Mouse (Mus musculus) lung, adult 2 months (tissue): Measurements from ENCODE around the gene Krt14. TPM values are rescaled to one million over a fixed set of nuclear protein-coding genes. Genes with fewer than 3 reads are reported as not detected.

Source experiments
- DNase-seq: peaks from one replicate; pipeline ENCODE4 v3.0.0; 2022
- H3K4me1 ChIP-seq: fragments of 200-500 bp; 2 replicates; pipeline ENCODE4 v1.6.1; 2011; ENCODE audit warnings: low read length; ENCODE audit not compliant: control insufficient read depth, insufficient read depth
- H3K4me3 ChIP-seq: fragments of 200-500 bp; replicated peaks from 2 replicates; pipeline ENCODE3; 2011; ENCODE audit warnings: low read depth, mild to moderate bottlenecking, control low read depth, low read length; ENCODE audit errors: extremely low read depth
- CTCF ChIP-seq: fragments of 200-500 bp; IDR thresholded peaks from 2 replicates; pipeline ENCODE4 v1.5.1; 2011; ENCODE audit warnings: mild to moderate bottlenecking, low read length, control low read depth; ENCODE audit not compliant: insufficient read depth
- POLR2A ChIP-seq: fragments of 200-500 bp; IDR thresholded peaks from 2 replicates; pipeline ENCODE4 v1.6.1; 2011; ENCODE audit warnings: low read depth, mild to moderate bottlenecking, control low read depth, low read length, borderline replicate concordance; ENCODE audit errors: extremely low read depth
- WGBS: fragments of 180-500 bp; shearing (Covaris S2); methylation state at CpG from one replicate; pipeline ENCODE4 v1.1.7; 2018; 5-methylcytosine and 5-hydroxymethylcytosine counted together
- polyA plus RNA-seq: library from polyadenylated mRNA; depleted of rRNA; stranded (reverse); fragments of >200 nt; gene quantifications from 2 replicates; pipeline ENCODE4 v1.2.3, GENCODE M21; 2012; rRNA removed

Gene Krt14
- polyA plus RNA-seq, 1 experiment, result 51.5 TPM

GRCm38 (mm10) chr11:100168765-100169762 is 38.3 kb downstream of the Krt14 start:
- no peak for TF ChIP-seq POLR2A
- peak; percentile 90 for TF ChIP-seq CTCF
- Histone ChIP-seq H3K4me1 (no peaks in the 10 kb centered on the region; the same call in 1 of the 2 replicates), H3K4me3 (no peak overlapping the region)
- 27% methylated on average over 14 of the region's 14 CpGs for WGBS
- peak; percentile 79 for DNase-seq

GRCm38 (mm10) chr11:100168071-100168470 is 39.3 kb downstream of the Krt14 start:
- no peaks in the 10 kb centered on the region; the same call in 1 of the 2 replicates for H3K4me1 ChIP-seq
- no peak overlapping the region for H3K4me3 ChIP-seq
- WGBS, result 47% methylated on average over 8 of the region's 8 CpGs
- DNase-seq, result peak; percentile 53
- TF ChIP-seq CTCF, result no peak
- no peak for TF ChIP-seq POLR2A

GRCm38 (mm10) chr11:100164392-100164791 is 43.0 kb downstream of the Krt14 start:
- no peak for DNase-seq
- H3K4me3 ChIP-seq, result no peak overlapping the region
- no peak for TF ChIP-seq CTCF
- no peak for TF ChIP-seq POLR2A
- WGBS, result 37% methylated on average over 7 of the region's 7 CpGs
- H3K4me1 ChIP-seq, result no peaks in the 10 kb centered on the region; the same call in 1 of the 2 replicates

GRCm38 (mm10) chr11:100157908-100158477 is 49.4 kb downstream of the Krt14 start:
- DNase-seq, result no peak
- Histone ChIP-seq H3K4me1 (no peaks in the 10 kb centered on the region), H3K4me3 (no peak overlapping the region)
- 60% methylated on average over 6 of the region's 6 CpGs for WGBS
- TF ChIP-seq POLR2A (no peak), CTCF (no peak)

- no peak overlapping the region for H3K4me3 ChIP-seq
- WGBS, result 58% methylated on average over 3 of the region's 3 CpGs
- no peaks in the 10 kb centered on the region for H3K4me1 ChIP-seq
- DNase-seq, result no peak
- TF ChIP-seq POLR2A, result no peak
These were observed 50.0 kb downstream of the Krt14 start for GRCm38 (mm10) chr11:100157331-100157730.

GRCm38 (mm10) chr11:100155497-100156255 is 51.7 kb downstream of the Krt14 start:
- no peak for TF ChIP-seq POLR2A
- TF ChIP-seq CTCF, result no peak
- H3K4me3 ChIP-seq, result no peak overlapping the region
- no peak for DNase-seq
- WGBS, result 40% methylated on average over 8 of the region's 8 CpGs
- no peaks in the 10 kb centered on the region for H3K4me1 ChIP-seq

Other genes with a start within 250 kb of the Krt14 start
- not detected in 2 replicates for gene Krtap29-1, start 228.5 kb downstream of the Krt14 start, polyA plus RNA-seq
- not detected in 2 replicates for gene Krtap16-1, start 221.0 kb downstream of the Krt14 start, polyA plus RNA-seq
- gene Krtap17-1, start 213.6 kb downstream of the Krt14 start, polyA plus RNA-seq, result 5.5 and 8.8 TPM in 2 replicates
- not detected in 2 replicates for gene Krt33a, start 191.3 kb downstream of the Krt14 start, polyA plus RNA-seq
- gene Krt33b, start 177.7 kb downstream of the Krt14 start, polyA plus RNA-seq, result not detected in 2 replicates
- 0.07 TPM in 1 of 2 replicates, not detected in the other for gene Krt34, start 166.0 kb downstream of the Krt14 start, polyA plus RNA-seq
- gene Krt31, start 157.0 kb downstream of the Krt14 start, polyA plus RNA-seq, result 0.14 TPM in 1 of 2 replicates, not detected in the other
- 26.6 TPM in 1 of 2 replicates, not detected in the other for gene Krt32, start 119.3 kb downstream of the Krt14 start, polyA plus RNA-seq
- 0.22 TPM in 1 of 2 replicates, not detected in the other for gene Krt35, start 111.3 kb downstream of the Krt14 start, polyA plus RNA-seq
- gene Krt36, start 101.9 kb downstream of the Krt14 start, polyA plus RNA-seq, result 0.25 and 0.50 TPM in 2 replicates
- 0.25 and 1,946 TPM in 2 replicates for gene Krt13, start 86.0 kb downstream of the Krt14 start, polyA plus RNA-seq
- gene Krt15, start 71.6 kb downstream of the Krt14 start, polyA plus RNA-seq, result 2.1 and 62.5 TPM in 2 replicates
- 275 and 280 TPM in 2 replicates for gene Krt19, start 58.9 kb downstream of the Krt14 start, polyA plus RNA-seq
- not detected in 2 replicates for gene Krt9, start 14.3 kb downstream of the Krt14 start, polyA plus RNA-seq
- gene Krt16, start 41.4 kb upstream of the Krt14 start, polyA plus RNA-seq, result 0.58 TPM in 1 of 2 replicates, not detected in the other
- 0.38 and 0.65 TPM in 2 replicates for gene Krt17, start 53.5 kb upstream of the Krt14 start, polyA plus RNA-seq
- gene Krt42, start 62.3 kb upstream of the Krt14 start, polyA plus RNA-seq, result not detected in 2 replicates
- gene Eif1, start 112.3 kb upstream of the Krt14 start, polyA plus RNA-seq, result 125 and 131 TPM in 2 replicates
- gene Gast, start 126.9 kb upstream of the Krt14 start, polyA plus RNA-seq, result not detected in 2 replicates
- gene Hap1, start 148.6 kb upstream of the Krt14 start, polyA plus RNA-seq, result 9.3 and 14.3 TPM in 2 replicates
- 631 and 728 TPM in 2 replicates for gene Jup, start 190.2 kb upstream of the Krt14 start, polyA plus RNA-seq
- gene P3h4, start 207.3 kb upstream of the Krt14 start, polyA plus RNA-seq, result 40.6 and 53.9 TPM in 2 replicates
- 41.5 and 42.5 TPM in 2 replicates for gene Fkbp10, start 208.1 kb upstream of the Krt14 start, polyA plus RNA-seq
- gene Nt5c3b, start 234.3 kb upstream of the Krt14 start, polyA plus RNA-seq, result 21.7 and 31.5 TPM in 2 replicates
- gene Klhl10, start 234.4 kb upstream of the Krt14 start, polyA plus RNA-seq, result 0.22 and 0.49 TPM in 2 replicates